Mouse (Mus musculus) brain, embryonic 14.5 days (tissue): Measurements from ENCODE around the gene Prrt3.

ENCODE experiments used
- CTCF ChIP-seq: fragments of 200-500 bp; IDR thresholded peaks from 2 replicates; pipeline ENCODE4 v1.5.1; 2012; ENCODE audit warnings: inconsistent platforms, mild to moderate bottlenecking, moderate library complexity, borderline replicate concordance; ENCODE audit not compliant: insufficient read depth, insufficient read length; ENCODE audit errors: extremely low read depth
- POLR2A ChIP-seq: fragments of 200-500 bp; IDR thresholded peaks from 2 replicates; pipeline ENCODE4 v1.6.1; 2012; ENCODE audit warnings: mild to moderate bottlenecking, inconsistent platforms, borderline replicate concordance; ENCODE audit not compliant: poor library complexity, insufficient read depth, insufficient read length, severe bottlenecking; ENCODE audit errors: extremely low read depth

DNA sequence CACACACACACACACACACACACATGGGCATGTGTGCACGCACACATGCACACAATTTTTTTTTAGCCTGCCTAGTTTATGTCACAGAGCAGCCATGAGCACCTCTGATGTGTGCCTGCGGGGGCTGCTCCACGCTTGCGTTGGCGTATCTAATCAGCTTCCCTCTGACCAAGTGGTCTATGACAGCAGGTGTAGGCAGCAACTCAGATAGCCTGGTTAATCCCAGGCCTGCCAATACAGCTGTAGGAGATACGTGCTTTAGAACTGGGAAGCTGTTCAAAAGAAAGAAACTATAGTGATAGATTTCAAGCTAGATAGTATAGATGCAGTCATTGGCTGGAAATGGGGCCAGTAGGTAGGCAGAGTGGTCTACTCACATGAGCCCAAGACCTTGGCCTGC, 28.0 kb downstream of the Prrt3 start:
- no peak for TF ChIP-seq POLR2A
- no peak for TF ChIP-seq CTCF
